Comparison of ENCODE assay signal across 25 mouse cellular contexts in the genomic region with DNA sequence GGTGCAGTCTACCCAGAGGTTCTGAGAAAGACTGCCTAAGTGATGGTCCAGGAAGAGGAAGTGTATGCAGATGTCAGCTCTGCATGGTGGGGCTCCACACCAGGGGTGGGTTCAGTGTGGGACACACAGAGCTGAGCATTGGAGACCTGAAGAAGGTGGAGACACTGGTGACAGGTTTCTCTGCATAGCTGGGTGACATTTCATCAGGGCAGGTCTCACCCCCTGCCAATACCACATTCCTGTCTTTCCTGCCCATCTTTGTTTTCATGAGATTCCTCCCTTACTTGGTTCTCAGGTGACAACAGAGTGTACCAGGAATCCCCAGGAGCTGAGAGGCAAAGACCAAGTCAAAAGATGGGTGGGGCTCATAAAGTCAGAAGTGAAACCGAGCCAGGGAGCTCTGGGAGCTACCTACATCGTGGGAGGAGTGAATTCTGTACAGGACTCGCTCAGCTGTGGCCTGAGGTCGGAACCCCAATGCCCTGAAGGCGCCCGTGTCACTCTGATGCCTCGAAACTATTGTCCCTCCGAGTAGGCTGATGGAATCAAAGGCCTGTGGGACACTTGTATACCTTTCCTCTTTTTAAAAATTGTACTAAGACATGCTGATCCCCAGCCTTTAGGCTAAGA. TPM values are rescaled to one million over a fixed set of nuclear protein-coding genes. Genes with fewer than 3 reads are reported as not detected.
DNase-seq lines count a peak whose midpoint lies in the region; ATAC-seq and TF ChIP-seq lines count a peak whose summit lies in the region.
"Had no signal": no experiment of that assay in that cellular context is flagged by ENCODE, and none has a peak within 500 bp of the region (broad histone marks: within the 10 kb centered on the region; RNA-seq: fewer than 3 reads in every experiment).

No protein-coding gene starts in this region.

- H3K36me3 ChIP-seq in kidney, postnatal 0 days (ENCODE audit: insufficient read depth, low read length), result no peaks in the 10 kb centered on the region
- H3K36me3 ChIP-seq in embryonic facial prominence, embryonic 14.5 days (ENCODE audit: control insufficient read depth, insufficient read depth, low read length), result no peaks in the 10 kb centered on the region
- H3K36me3 ChIP-seq in splenic B cell, adult 2 months (ENCODE audit: control insufficient read depth, insufficient read depth, low read length, poor library complexity, severe bottlenecking), result no peaks in the 10 kb centered on the region
- H3K36me3 ChIP-seq: liver, embryonic 15.5 days; midbrain, embryonic 13.5 days; neural tube, embryonic 12.5 days had no signal

- no peak for ATAC-seq in kidney, postnatal 0 days (replicated peaks; ENCODE audit: low FRiP score, low read depth)
- ATAC-seq in embryonic facial prominence, embryonic 14.5 days (ENCODE audit: low read depth), result peak; percentile 65
- ATAC-seq in monocyte, adult 5-6 weeks (replicated peaks; ENCODE audit: insufficient number of reproducible peaks, low FRiP score, low TSS enrichment, poor library complexity, severe bottlenecking), result no peak
- ATAC-seq: forebrain, embryonic 13.5 days; midbrain, embryonic 13.5 days had no signal

- no peaks in the 10 kb centered on the region for H3K9me3 ChIP-seq in kidney, postnatal 0 days (replicated peaks; ENCODE audit: low read length)
- no peaks in the 10 kb centered on the region for H3K9me3 ChIP-seq in embryonic facial prominence, embryonic 14.5 days (ENCODE audit: control insufficient read depth, low read length)
- H3K9me3 ChIP-seq: forebrain, embryonic 13.5 days; liver, embryonic 15.5 days; midbrain, embryonic 13.5 days; neural tube, embryonic 12.5 days had no signal

- no peaks in the 10 kb centered on the region for H3K27me3 ChIP-seq in kidney, postnatal 0 days (ENCODE audit: insufficient read depth, low read length)
- H3K27me3 ChIP-seq in embryonic facial prominence, embryonic 14.5 days (replicated peaks; ENCODE audit: control insufficient read depth, insufficient read depth, low read length), result no peaks in the 10 kb centered on the region
- no peaks in the 10 kb centered on the region for H3K27me3 ChIP-seq in splenic B cell, adult 2 months (ENCODE audit: control insufficient read depth, insufficient read depth, low read length, poor library complexity, severe bottlenecking)
- H3K27me3 ChIP-seq: forebrain, embryonic 13.5 days; liver, embryonic 15.5 days; midbrain, embryonic 13.5 days; neural tube, embryonic 12.5 days had no signal

- TF ChIP-seq CTCF in kidney, postnatal 0 days (IDR thresholded peaks at IDR 0.05; ENCODE audit: low read depth), result no peak

- WGBS in kidney, postnatal 0 days, result 33% methylated on average over 8 of the region's 8 CpGs
- 48% methylated on average over 8 of the region's 8 CpGs for WGBS in embryonic facial prominence, embryonic 14.5 days

- peak; percentile 35 for DNase-seq in kidney, postnatal 0 days (ENCODE audit: low spot score)
- DNase-seq in kidney, adult 9 months, result no peak
- DNase-seq in B cell, adult 2 months, result peak; percentile 57 to 59
- peak; percentile 58 for DNase-seq in embryonic facial prominence, embryonic 14.5 days (ENCODE audit: low spot score)
- peak; percentile 57 for DNase-seq in splenic B cell, adult 2 months (ENCODE audit: low read depth, low spot score)
- no peak for DNase-seq in layer of hippocampus, postnatal 25 days (ENCODE audit: extremely low spot score in 1 of 2, low spot score in 1 of 2)
- no peak for DNase-seq in thymus, postnatal 10 days (ENCODE audit: low spot score in 2 of 2)
- DNase-seq: adrenal gland, postnatal 14 days; cerebellum, adult 8-10 months; cerebellum, postnatal 36 days; gastrocnemius, adult 2 months; kidney, adult 11 months; layer of hippocampus, adult 9-11 months; liver; retina, postnatal 1 day; thymus, postnatal 36 days had no signal

- peaks cover 16% of the 10 kb centered on the region for H3K4me1 ChIP-seq in kidney, postnatal 0 days (replicated peaks; ENCODE audit: insufficient read depth, low read length)
- H3K4me1 ChIP-seq in embryonic facial prominence, embryonic 14.5 days (ENCODE audit: control insufficient read depth, insufficient read depth, low read length), result peaks cover 13% of the 10 kb centered on the region; the same call in 1 of the 2 replicates
- H3K4me1 ChIP-seq: forebrain, embryonic 13.5 days; midbrain, embryonic 13.5 days had no signal

- H3K4me2 ChIP-seq in kidney, postnatal 0 days (ENCODE audit: low read length), result no peak overlapping the region
- no peak overlapping the region for H3K4me2 ChIP-seq in embryonic facial prominence, embryonic 14.5 days (ENCODE audit: low read depth, low read length)
- H3K4me2 ChIP-seq: forebrain, embryonic 13.5 days; heart, embryonic 11.5 days; liver, embryonic 15.5 days; midbrain, embryonic 13.5 days; neural tube, embryonic 12.5 days had no signal

- no peak overlapping the region for H3K27ac ChIP-seq in kidney, postnatal 0 days
- H3K27ac ChIP-seq in embryonic facial prominence, embryonic 14.5 days (replicated peaks; ENCODE audit: low read depth, low read length), result peak overlapping the region; percentile 4; the same call in 1 of the 2 replicates
- H3K27ac ChIP-seq: forebrain, embryonic 13.5 days; gastrocnemius, adult 2 months; left cerebral cortex, adult 2 months; liver, embryonic 15.5 days; midbrain, embryonic 13.5 days; neural tube, embryonic 12.5 days had no signal

- H3K9ac ChIP-seq in kidney, postnatal 0 days (ENCODE audit: low read depth, low read length), result no peak overlapping the region
- H3K9ac ChIP-seq in embryonic facial prominence, embryonic 14.5 days (ENCODE audit: low read depth, low read length), result no peak overlapping the region
- H3K9ac ChIP-seq: forebrain, embryonic 13.5 days; liver, embryonic 15.5 days; midbrain, embryonic 13.5 days; neural tube, embryonic 12.5 days had no signal

- no peak overlapping the region for H3K4me3 ChIP-seq in kidney, postnatal 0 days (replicated peaks; ENCODE audit: low read depth, low read length)
- H3K4me3 ChIP-seq in embryonic facial prominence, embryonic 14.5 days (ENCODE audit: low read depth, low read length), result no peak overlapping the region
- H3K4me3 ChIP-seq: erythroblast, embryonic 14.5 days; forebrain, embryonic 13.5 days; gastrocnemius, adult 2 months; left cerebral cortex, adult 2 months; liver, embryonic 15.5 days; midbrain, embryonic 13.5 days; neural tube, embryonic 12.5 days had no signal

RNA-seq across cellular contexts. Expression of gene Mall, which starts 10.8 kb away (rescaled TPM):
- polyA plus RNA-seq in kidney, postnatal 0 days (2015; fragmentation: Nextera tagmentation; extraction: Ambion mirVana), result 2.0 and 2.2 TPM in 2 replicates
- polyA plus RNA-seq in embryonic facial prominence, embryonic 14.5 days (2014; fragmentation: Nextera tagmentation; extraction: Ambion mirVana), result 14.0 and 17.8 TPM in 2 replicates
- total RNA-seq in layer of hippocampus, postnatal 25 days (2021), result under 1 TPM; 0.39 to 0.82 TPM
- total RNA-seq in monocyte, adult 5-6 weeks (2017), result not detected in 3 replicates
- total RNA-seq: megakaryocyte progenitor cell, adult 5-6 weeks had no signal
- polyA plus RNA-seq: erythroblast, embryonic 14.5 days had no signal

Comparison
In these comparisons a context has a peak if more than half of its experiments do, and no peak if none do; other contexts are left out.
1. DNase-seq: peak in kidney, postnatal 0 days (single experiment), B cell, adult 2 months (2 of 2), embryonic facial prominence, embryonic 14.5 days (single experiment) and splenic B cell, adult 2 months (single experiment); none in kidney, adult 9 months (single experiment), layer of hippocampus, postnatal 25 days (0 of 2) and thymus, postnatal 10 days (0 of 2).